Mouse (Mus musculus): Measurements from ENCODE around the gene Gm3880. TPM values are rescaled to one million over a fixed set of nuclear protein-coding genes. Genes with fewer than 3 reads are reported as not detected.

Gene Gm3880
- polyA plus RNA-seq, 1 experiment: not detected

- Histone ChIP-seq H3K36me3 (ENCODE audit: control insufficient read depth, insufficient read depth, low read length, poor library complexity, severe bottlenecking) (no peaks in the 10 kb centered on the region), H3K27me3 (ENCODE audit: control insufficient read depth, insufficient read depth, low read length, poor library complexity, severe bottlenecking) (no peaks in the 10 kb centered on the region), H3K9ac (ENCODE audit: low read depth, poor library complexity, severe bottlenecking) (no peak overlapping the region), H3K4me1 (ENCODE audit: control insufficient read depth, insufficient read depth, low read length) (no peaks in the 10 kb centered on the region), H3K9me3 (replicated peaks; ENCODE audit: control insufficient read depth, insufficient read depth, low read length, poor library complexity, severe bottlenecking) (no peaks in the 10 kb centered on the region), H3K4me3 (ENCODE audit: low read depth, low read length) (no peak overlapping the region), H3K27ac (ENCODE audit: insufficient read depth, low read length) (no peak overlapping the region)
- TF ChIP-seq POLR2A (IDR thresholded peaks at IDR 0.05; ENCODE audit: insufficient read depth, low read length) (no peak), EP300 (IDR thresholded peaks at IDR 0.05; ENCODE audit: insufficient read depth, low read depth, low read length) (no peak), CTCF (IDR thresholded peaks at IDR 0.05; ENCODE audit: low read depth, low read length) (no peak)
Measured at GRCm38 (mm10) chrX:102660712-102661111, 26.1 kb downstream of the Gm3880 start.

GRCm38 (mm10) chrX:102645691-102646090 is 41.1 kb downstream of the Gm3880 start:
- H3K36me3 ChIP-seq (ENCODE audit: control insufficient read depth, insufficient read depth, low read length, poor library complexity, severe bottlenecking): no peaks in the 10 kb centered on the region
- no peaks in the 10 kb centered on the region for H3K4me1 ChIP-seq (ENCODE audit: control insufficient read depth, insufficient read depth, low read length)
- no peaks in the 10 kb centered on the region for H3K27me3 ChIP-seq (ENCODE audit: control insufficient read depth, insufficient read depth, low read length, poor library complexity, severe bottlenecking)
- no peak overlapping the region for H3K9ac ChIP-seq (ENCODE audit: low read depth, poor library complexity, severe bottlenecking)
- H3K9me3 ChIP-seq (replicated peaks; ENCODE audit: control insufficient read depth, insufficient read depth, low read length, poor library complexity, severe bottlenecking): no peaks in the 10 kb centered on the region
- TF ChIP-seq CTCF (IDR thresholded peaks at IDR 0.05; ENCODE audit: low read depth, low read length): no peak
- TF ChIP-seq EP300 (IDR thresholded peaks at IDR 0.05; ENCODE audit: insufficient read depth, low read depth, low read length): no peak
- no peak for TF ChIP-seq POLR2A (IDR thresholded peaks at IDR 0.05; ENCODE audit: insufficient read depth, low read length)
- H3K27ac ChIP-seq (ENCODE audit: insufficient read depth, low read length): no peak overlapping the region
- H3K4me3 ChIP-seq (ENCODE audit: low read depth, low read length): no peak overlapping the region

- Histone ChIP-seq H3K9ac (ENCODE audit: low read depth, poor library complexity, severe bottlenecking) (no peak overlapping the region), H3K36me3 (ENCODE audit: control insufficient read depth, insufficient read depth, low read length, poor library complexity, severe bottlenecking) (no peaks in the 10 kb centered on the region), H3K27me3 (ENCODE audit: control insufficient read depth, insufficient read depth, low read length, poor library complexity, severe bottlenecking) (no peaks in the 10 kb centered on the region), H3K9me3 (replicated peaks; ENCODE audit: control insufficient read depth, insufficient read depth, low read length, poor library complexity, severe bottlenecking) (no peaks in the 10 kb centered on the region), H3K4me1 (ENCODE audit: control insufficient read depth, insufficient read depth, low read length) (no peaks in the 10 kb centered on the region), H3K4me3 (ENCODE audit: low read depth, low read length) (no peak overlapping the region), H3K27ac (ENCODE audit: insufficient read depth, low read length) (no peak overlapping the region)
- TF ChIP-seq POLR2A (IDR thresholded peaks at IDR 0.05; ENCODE audit: insufficient read depth, low read length): no peak
- TF ChIP-seq EP300 (IDR thresholded peaks at IDR 0.05; ENCODE audit: insufficient read depth, low read depth, low read length): no peak
- no peak for TF ChIP-seq CTCF (IDR thresholded peaks at IDR 0.05; ENCODE audit: low read depth, low read length)
Measured at GRCm38 (mm10) chrX:102645146-102645545, 41.6 kb downstream of the Gm3880 start.

GRCm38 (mm10) chrX:102644573-102644951 is 42.2 kb downstream of the Gm3880 start:
- peak overlapping the region; percentile 46 for H3K4me3 ChIP-seq (ENCODE audit: low read depth, low read length)
- H3K9me3 ChIP-seq (replicated peaks; ENCODE audit: control insufficient read depth, insufficient read depth, low read length, poor library complexity, severe bottlenecking): no peaks in the 10 kb centered on the region
- H3K36me3 ChIP-seq (ENCODE audit: control insufficient read depth, insufficient read depth, low read length, poor library complexity, severe bottlenecking): no peaks in the 10 kb centered on the region
- TF ChIP-seq POLR2A (IDR thresholded peaks at IDR 0.05; ENCODE audit: insufficient read depth, low read length) (no peak), EP300 (IDR thresholded peaks at IDR 0.05; ENCODE audit: insufficient read depth, low read depth, low read length) (no peak), CTCF (IDR thresholded peaks at IDR 0.05; ENCODE audit: low read depth, low read length) (no peak)
- no peaks in the 10 kb centered on the region for H3K4me1 ChIP-seq (ENCODE audit: control insufficient read depth, insufficient read depth, low read length)
- H3K27me3 ChIP-seq (ENCODE audit: control insufficient read depth, insufficient read depth, low read length, poor library complexity, severe bottlenecking): no peaks in the 10 kb centered on the region
- no peak overlapping the region for H3K27ac ChIP-seq (ENCODE audit: insufficient read depth, low read length)
- peak overlapping the region; percentile 62; the same call in 1 of the 2 replicates for H3K9ac ChIP-seq (ENCODE audit: low read depth, poor library complexity, severe bottlenecking)

GRCm38 (mm10) chrX:102643823-102644572 is 42.8 kb downstream of the Gm3880 start, which contains the start of gene Phka1:
TSS of gene Phka1 (minus strand) at chrX:102644246.
- Histone ChIP-seq H3K27me3 (ENCODE audit: control insufficient read depth, insufficient read depth, low read length, poor library complexity, severe bottlenecking) (no peaks in the 10 kb centered on the region), H3K9ac (ENCODE audit: low read depth, poor library complexity, severe bottlenecking) (peak within 1 kb of the TSS; percentile 62), H3K4me1 (ENCODE audit: control insufficient read depth, insufficient read depth, low read length) (no peaks in the 10 kb centered on the region), H3K4me3 (ENCODE audit: low read depth, low read length) (peak within 1 kb of the TSS; percentile 80), H3K9me3 (replicated peaks; ENCODE audit: control insufficient read depth, insufficient read depth, low read length, poor library complexity, severe bottlenecking) (no peaks in the 10 kb centered on the region), H3K36me3 (ENCODE audit: control insufficient read depth, insufficient read depth, low read length, poor library complexity, severe bottlenecking) (no peaks in the 10 kb centered on the region), H3K27ac (ENCODE audit: insufficient read depth, low read length) (no peak within 1 kb of the TSS)
- no peak for TF ChIP-seq POLR2A (IDR thresholded peaks at IDR 0.05; ENCODE audit: insufficient read depth, low read length)
- no peak for TF ChIP-seq EP300 (IDR thresholded peaks at IDR 0.05; ENCODE audit: insufficient read depth, low read depth, low read length)
- TF ChIP-seq CTCF (IDR thresholded peaks at IDR 0.05; ENCODE audit: low read depth, low read length): no peak

Other genes with a start within 250 kb of the Gm3880 start
- 18.5 and 19.8 TPM in 2 replicates for gene Hdac8, start 181.6 kb downstream of the Gm3880 start, polyA plus RNA-seq (2011; ENCODE audit: insufficient read depth, insufficient read length, low read depth, missing spikeins)
- gene Phka1, start 42.7 kb downstream of the Gm3880 start, polyA plus RNA-seq (2011; ENCODE audit: insufficient read depth, insufficient read length, low read depth, missing spikeins): 7.9 and 8.3 TPM in 2 replicates
- gene Gm9112, start 20.7 kb upstream of the Gm3880 start, polyA plus RNA-seq (2011; ENCODE audit: insufficient read depth, insufficient read length, low read depth, missing spikeins): 1.5 and 2.1 TPM in 2 replicates
- gene Dmrtc1b, start 20.9 kb upstream of the Gm3880 start, polyA plus RNA-seq (2011; ENCODE audit: insufficient read depth, insufficient read length, low read depth, missing spikeins): not detected in 2 replicates
- gene Dmrtc1c1, start 116.0 kb upstream of the Gm3880 start, polyA plus RNA-seq (2011; ENCODE audit: insufficient read depth, insufficient read length, low read depth, missing spikeins): not detected in 2 replicates
- 1.0 and 1.5 TPM in 2 replicates for gene Dmrtc1c2, start 167.6 kb upstream of the Gm3880 start, polyA plus RNA-seq (2011; ENCODE audit: insufficient read depth, insufficient read length, low read depth, missing spikeins)
- gene 1700031F05Rik, start 181.0 kb upstream of the Gm3880 start, polyA plus RNA-seq (2011; ENCODE audit: insufficient read depth, insufficient read length, low read depth, missing spikeins): not detected in 2 replicates
- not detected in 2 replicates for gene Dmrtc1a, start 221.7 kb upstream of the Gm3880 start, polyA plus RNA-seq (2011; ENCODE audit: insufficient read depth, insufficient read length, low read depth, missing spikeins)
- not detected in 2 replicates for gene 1700011M02Rik, start 221.9 kb upstream of the Gm3880 start, polyA plus RNA-seq (2011; ENCODE audit: insufficient read depth, insufficient read length, low read depth, missing spikeins)
- not detected in 2 replicates for gene 1700018G05Rik, start 241.4 kb upstream of the Gm3880 start, polyA plus RNA-seq (2011; ENCODE audit: insufficient read depth, insufficient read length, low read depth, missing spikeins)

Data from ES-Bruce4 (cell line).